Mouse (Mus musculus) lung, embryonic 14.5 days (tissue): ENCODE measurements at regions not wholly inside any gene's neighbourhood (a gene's known extent, or its start where the extent isn't known, plus 50 kb on each side); places are given as distances from the start of the nearest gene placed in this dataset.
"Not testable (repeated sequence)": the region's sequence is repeated elsewhere in the genome, so short reads cannot be mapped to it uniquely, and the experiment has no call there.

Experiments used
- ATAC-seq: fragments of 200-750 bp; cut with Nextera tagmentation; 2 replicates; pipeline ENCODE4 v1.8.0; 2017; ENCODE audit warnings: mild to moderate bottlenecking, moderate TSS enrichment, moderate library complexity; ENCODE audit not compliant: insufficient read depth
- DNase-seq: peaks from one replicate; pipeline ENCODE4 v3.0.0-alpha.2; 2015
- H3K27ac ChIP-seq: fragments of 300-500 bp; sonication (generic); 2 replicates; pipeline ENCODE4 v1.5.1; 2014; ENCODE audit warnings: low read depth, mild to moderate bottlenecking, moderate library complexity
- H3K27me3 ChIP-seq: fragments of 300-500 bp; sonication (generic); 2 replicates; pipeline ENCODE4 v1.6.1; 2014; ENCODE audit warnings: low read length, control low read depth; ENCODE audit not compliant: insufficient read depth
- H3K36me3 ChIP-seq: fragments of 300-500 bp; sonication (generic); 2 replicates; pipeline ENCODE4 v1.6.1; 2014; ENCODE audit warnings: control low read depth; ENCODE audit not compliant: insufficient read depth
- H3K4me1 ChIP-seq: fragments of 300-500 bp; sonication (generic); 2 replicates; pipeline ENCODE4 v1.6.1; 2014; ENCODE audit warnings: antibody characterized with exemption, control low read depth; ENCODE audit not compliant: insufficient read depth
- H3K4me2 ChIP-seq: fragments of 300-500 bp; sonication (generic); 2 replicates; pipeline ENCODE4 v1.6.1; 2014; ENCODE audit warnings: mild to moderate bottlenecking
- H3K4me3 ChIP-seq: fragments of 300-500 bp; sonication (generic); 2 replicates; pipeline ENCODE4 v1.5.1; 2014; ENCODE audit warnings: low read depth, low read length
- H3K9ac ChIP-seq: fragments of 300-500 bp; sonication (generic); 2 replicates; pipeline ENCODE4 v1.6.1; 2014
- H3K9me3 ChIP-seq: fragments of 300-500 bp; sonication (generic); 2 replicates; pipeline ENCODE4 v1.6.1; 2016; ENCODE audit warnings: low read depth, low read length, control low read depth
- CTCF ChIP-seq: IDR thresholded peaks from 2 replicates; pipeline ENCODE4 v1.5.1; 2016; ENCODE audit warnings: antibody characterized with exemption, low read depth
- WGBS: fragments of 180-500 bp; shearing (Covaris S2); extraction: QIAGEN DNeasy Blood & Tissue Kit; methylation state at CpG from one replicate; pipeline ENCODE4 v1.1.7; 2014; 5-methylcytosine and 5-hydroxymethylcytosine counted together

GRCm38 (mm10) chr4:4635856-4636255, 157.3 kb downstream of the Impad1 start:
- no peaks in the 10 kb centered on the region for H3K4me1 ChIP-seq
- no peak for TF ChIP-seq CTCF
- H3K36me3 ChIP-seq = no peaks in the 10 kb centered on the region
- no peak overlapping the region for H3K9ac ChIP-seq
- ATAC-seq (no peak), DNase-seq (no peak)
- 13% methylated on average over 1 of the region's 1 CpGs for WGBS
- no peak overlapping the region for H3K4me3 ChIP-seq
- H3K27ac ChIP-seq = no peak overlapping the region
- no peaks in the 10 kb centered on the region for H3K27me3 ChIP-seq
- no peaks in the 10 kb centered on the region for H3K9me3 ChIP-seq
- H3K4me2 ChIP-seq = no peak overlapping the region

- Histone ChIP-seq H3K9ac (no peak overlapping the region), H3K4me1 (no peaks in the 10 kb centered on the region), H3K4me3 (no peak overlapping the region), H3K27me3 (no peaks in the 10 kb centered on the region), H3K27ac (no peak overlapping the region), H3K4me2 (no peak overlapping the region), H3K36me3 (no peaks in the 10 kb centered on the region), H3K9me3 (no peaks in the 10 kb centered on the region)
- no peak for TF ChIP-seq CTCF
- no peak for DNase-seq
- WGBS = 45% methylated on average over 6 of the region's 6 CpGs
- ATAC-seq = no peak
Observed at GRCm38 (mm10) chr4:4635338-4635737, 157.8 kb downstream of the Impad1 start.

- Histone ChIP-seq H3K4me1 (no peaks in the 10 kb centered on the region), H3K36me3 (no peaks in the 10 kb centered on the region), H3K27me3 (no peaks in the 10 kb centered on the region), H3K4me2 (no peak overlapping the region), H3K9ac (no peak overlapping the region), H3K27ac (no peak overlapping the region), H3K4me3 (no peak overlapping the region), H3K9me3 (no peaks in the 10 kb centered on the region)
- no peak for TF ChIP-seq CTCF
- no peak for ATAC-seq
- WGBS = 59% methylated on average over 3 of the region's 3 CpGs
- DNase-seq = no peak
Observed at GRCm38 (mm10) chr4:4634646-4635045, 158.5 kb downstream of the Impad1 start.

GRCm38 (mm10) chr4:4630750-4631149, 162.4 kb downstream of the Impad1 start:
- peak; percentile 16 for DNase-seq
- 24% methylated on average over 2 of the region's 2 CpGs for WGBS
- Histone ChIP-seq H3K9ac (no peak overlapping the region), H3K9me3 (no peaks in the 10 kb centered on the region), H3K27me3 (no peaks in the 10 kb centered on the region), H3K27ac (no peak overlapping the region), H3K36me3 (no peaks in the 10 kb centered on the region), H3K4me3 (no peak overlapping the region), H3K4me2 (no peak overlapping the region), H3K4me1 (no peaks in the 10 kb centered on the region)
- TF ChIP-seq CTCF = no peak
- ATAC-seq = peak; percentile 47; the same call in 1 of the 2 replicates

GRCm38 (mm10) chr4:4629251-4629650, 163.9 kb downstream of the Impad1 start:
- no peak for TF ChIP-seq CTCF
- WGBS = 34% methylated on average over 1 of the region's 1 CpGs
- no peaks in the 10 kb centered on the region for H3K36me3 ChIP-seq
- H3K9ac ChIP-seq = no peak overlapping the region
- no peak overlapping the region for H3K4me3 ChIP-seq
- H3K4me1 ChIP-seq = no peaks in the 10 kb centered on the region
- H3K27ac ChIP-seq = no peak overlapping the region
- H3K9me3 ChIP-seq = no peaks in the 10 kb centered on the region
- DNase-seq (peak; percentile 41), ATAC-seq (no peak)
- H3K27me3 ChIP-seq = no peaks in the 10 kb centered on the region
- H3K4me2 ChIP-seq = no peak overlapping the region

GRCm38 (mm10) chr4:4623840-4624239, 169.3 kb downstream of the Impad1 start:
- H3K9me3 ChIP-seq = no peaks in the 10 kb centered on the region

GRCm38 (mm10) chr4:4620135-4620534, 173.0 kb downstream of the Impad1 start:
- ATAC-seq = not testable (repeated sequence)

More at GRCm38 (mm10) chr4:4623840-4624239, 169.3 kb downstream of the Impad1 start:
- TF ChIP-seq CTCF = no peak
- no peak overlapping the region for H3K9ac ChIP-seq
- ATAC-seq (no peak), DNase-seq (no peak)
- H3K4me3 ChIP-seq = no peak overlapping the region
- no peaks in the 10 kb centered on the region for H3K27me3 ChIP-seq
- no peaks in the 10 kb centered on the region for H3K36me3 ChIP-seq
- H3K27ac ChIP-seq = no peak overlapping the region
- 66% methylated on average over 3 of the region's 3 CpGs for WGBS
- no peak overlapping the region for H3K4me2 ChIP-seq
- no peaks in the 10 kb centered on the region for H3K4me1 ChIP-seq

GRCm38 (mm10) chr4:4614577-4614976, 178.6 kb downstream of the Impad1 start:
- peak; percentile 44 for DNase-seq
- no peak overlapping the region for H3K4me2 ChIP-seq
- H3K27me3 ChIP-seq = no peaks in the 10 kb centered on the region
- no peak overlapping the region for H3K27ac ChIP-seq
- H3K4me1 ChIP-seq = no peaks in the 10 kb centered on the region
- no peaks in the 10 kb centered on the region for H3K9me3 ChIP-seq
- no peak overlapping the region for H3K9ac ChIP-seq
- TF ChIP-seq CTCF = no peak
- no peak overlapping the region for H3K4me3 ChIP-seq
- no peaks in the 10 kb centered on the region for H3K36me3 ChIP-seq
- ATAC-seq = no peak

More at GRCm38 (mm10) chr4:4620135-4620534, 173.0 kb downstream of the Impad1 start:
- not testable (repeated sequence) for DNase-seq, H3K9ac ChIP-seq, H3K4me1 ChIP-seq, H3K4me2 ChIP-seq, H3K9me3 ChIP-seq, H3K4me3 ChIP-seq, H3K36me3 ChIP-seq, H3K27me3 ChIP-seq, H3K27ac ChIP-seq
- 63% methylated on average over 1 of the region's 1 CpGs for WGBS
